Mouse (Mus musculus) thymus, adult 2 months (tissue): ENCODE results near the gene Mex3b.

Experiments used
- CTCF ChIP-seq: fragments of 200-500 bp; IDR thresholded peaks from 2 replicates; pipeline ENCODE4 v1.5.1; 2012; ENCODE audit warnings: mild to moderate bottlenecking, control low read depth, low read length, moderate library complexity, borderline replicate concordance; ENCODE audit not compliant: control insufficient read depth, poor library complexity, insufficient read depth; ENCODE audit errors: extremely low read depth
- POLR2A ChIP-seq: fragments of 200-500 bp; IDR thresholded peaks from 2 replicates; pipeline ENCODE4 v1.6.1; 2012; ENCODE audit warnings: mild to moderate bottlenecking, low read length, control low read depth, moderate library complexity; ENCODE audit not compliant: control insufficient read depth, poor library complexity, insufficient read depth; ENCODE audit errors: extremely low read depth

DNA sequence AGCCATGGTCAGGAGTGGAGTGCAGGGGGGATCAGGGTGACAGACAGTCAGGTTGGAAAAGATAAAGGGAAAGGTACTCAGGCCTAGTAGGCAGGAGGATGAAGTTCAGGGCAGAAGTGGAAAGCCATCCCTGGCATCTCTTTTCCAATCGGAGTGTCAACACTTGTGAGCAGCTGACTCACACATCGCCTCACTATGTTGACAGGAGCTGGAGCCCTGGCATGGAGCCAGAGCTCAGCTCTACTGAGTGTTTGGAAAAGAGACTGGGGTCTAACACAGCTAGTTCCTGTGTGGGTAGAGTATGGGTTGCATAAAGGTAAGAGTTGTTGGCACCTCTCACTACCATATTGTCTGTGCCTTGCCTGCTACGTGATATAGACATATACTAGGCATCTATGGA, 38.4 kb downstream of the Mex3b start:
- TF ChIP-seq CTCF (no peak), POLR2A (no peak)
